Mouse (Mus musculus) 416B (cell line): ENCODE measurements around the gene Midn.

Experiments used
- DNase-seq: peaks from one replicate; pipeline ENCODE4 v3.0.0; 2011; ENCODE audit warnings: low read depth

Gene Midn

GRCm38 (mm10) chr10:80144159-80144558, 3.9 kb upstream of the Midn start:
- no peak for DNase-seq

- peak; percentile 67 for DNase-seq
Measured at GRCm38 (mm10) chr10:80144864-80145838, 2.9 kb upstream of the Midn start.

- DNase-seq: no peak
Measured at GRCm38 (mm10) chr10:80145896-80146295, 2.2 kb upstream of the Midn start.

GRCm38 (mm10) chr10:80146568-80147011, 1.5 kb upstream of the Midn start:
- DNase-seq: no peak

GRCm38 (mm10) chr10:80147146-80147718, 840 bp upstream of the Midn start:
- DNase-seq: no peak

GRCm38 (mm10) chr10:80148610-80149290, 678 bp downstream of the Midn start:
- peak; percentile 97 for DNase-seq

- DNase-seq: peak; percentile 99
Measured at GRCm38 (mm10) chr10:80149291-80150225, 1.5 kb downstream of the Midn start.

- DNase-seq: peak; percentile 53
Measured at GRCm38 (mm10) chr10:80150226-80151210, 2.4 kb downstream of the Midn start.

GRCm38 (mm10) chr10:80151211-80152034, 3.4 kb downstream of the Midn start:
- peak; percentile 87 for DNase-seq

GRCm38 (mm10) chr10:80152071-80152872, 4.2 kb downstream of the Midn start:
- no peak for DNase-seq

GRCm38 (mm10) chr10:80152873-80153260, 4.8 kb downstream of the Midn start:
- peak; percentile 73 for DNase-seq

GRCm38 (mm10) chr10:80153713-80154112, 5.6 kb downstream of the Midn start:
- DNase-seq: no peak

- DNase-seq: no peak
Measured at GRCm38 (mm10) chr10:80154384-80154783, 6.3 kb downstream of the Midn start.

- DNase-seq: no peak
Measured at GRCm38 (mm10) chr10:80155277-80155676, 7.2 kb downstream of the Midn start.

- peak; percentile 57 for DNase-seq
Measured at GRCm38 (mm10) chr10:80156002-80156751, 8.1 kb downstream of the Midn start.

GRCm38 (mm10) chr10:80156752-80157053, 8.6 kb downstream of the Midn start:
- no peak for DNase-seq

GRCm38 (mm10) chr10:80157141-80157929, 9.3 kb downstream of the Midn start:
- no peak for DNase-seq
